Mouse (Mus musculus) limb, embryonic 14.5 days (tissue): ENCODE data around the gene Actg1. TPM values are rescaled to one million over a fixed set of nuclear protein-coding genes. Genes with fewer than 3 reads are reported as not detected.

ENCODE experiments used
- ATAC-seq: fragments of 200-750 bp; cut with Nextera tagmentation; 2 replicates; pipeline ENCODE4 v1.8.0; 2017; ENCODE audit warnings: low read depth, moderate number of reproducible peaks, moderate TSS enrichment; ENCODE audit not compliant: low FRiP score
- DNase-seq: peaks from one replicate; pipeline ENCODE4 v3.0.0-alpha.2; 2015; ENCODE audit warnings: low spot score
- H3K27ac ChIP-seq: fragments of 300-500 bp; sonication (generic); replicated peaks from 2 replicates; pipeline ENCODE4 v1.5.1; 2014; ENCODE audit warnings: low read depth, mild to moderate bottlenecking, low read length, moderate library complexity, mixed read lengths
- H3K27me3 ChIP-seq: fragments of 300-500 bp; sonication (generic); 2 replicates; pipeline ENCODE4 v1.6.1; 2014; ENCODE audit warnings: low read length, mixed read lengths; ENCODE audit not compliant: control insufficient read depth, insufficient read depth
- H3K36me3 ChIP-seq: fragments of 300-500 bp; sonication (generic); 2 replicates; pipeline ENCODE4 v1.6.1; 2014; ENCODE audit warnings: mild to moderate bottlenecking, low read length, moderate library complexity, mixed read lengths; ENCODE audit not compliant: control insufficient read depth, insufficient read depth
- H3K4me1 ChIP-seq: fragments of 300-500 bp; sonication (generic); 2 replicates; pipeline ENCODE4 v1.6.1; 2014; ENCODE audit warnings: antibody characterized with exemption, low read length, mixed read lengths; ENCODE audit not compliant: control insufficient read depth, insufficient read depth
- H3K4me2 ChIP-seq: fragments of 300-500 bp; sonication (generic); replicated peaks from 2 replicates; pipeline ENCODE4 v1.6.1; 2014; ENCODE audit warnings: low read depth, mild to moderate bottlenecking, low read length, moderate library complexity; ENCODE audit not compliant: severe bottlenecking
- H3K4me3 ChIP-seq: fragments of 300-500 bp; sonication (generic); replicated peaks from 2 replicates; pipeline ENCODE4 v1.5.1; 2014; ENCODE audit warnings: low read length
- H3K9ac ChIP-seq: fragments of 300-500 bp; sonication (generic); 2 replicates; pipeline ENCODE4 v1.6.1; 2014; ENCODE audit warnings: mild to moderate bottlenecking, low read depth, low read length, moderate library complexity; ENCODE audit not compliant: severe bottlenecking
- H3K9me3 ChIP-seq: fragments of 300-500 bp; sonication (generic); 2 replicates; pipeline ENCODE4 v1.6.1; 2016; ENCODE audit warnings: low read length; ENCODE audit not compliant: control insufficient read depth
- POLR2A ChIP-seq: fragments of 200-500 bp; IDR thresholded peaks from 2 replicates; pipeline ENCODE4 v1.8.0; 2012; ENCODE audit warnings: inconsistent platforms, mild to moderate bottlenecking, moderate library complexity, borderline replicate concordance; ENCODE audit not compliant: insufficient read depth, insufficient read length; ENCODE audit errors: extremely low read depth
- WGBS: fragments of 180-500 bp; shearing (Covaris S2); extraction: QIAGEN DNeasy Blood & Tissue Kit; methylation state at CpG from one replicate; pipeline ENCODE4 v1.1.7; 2014; 5-methylcytosine and 5-hydroxymethylcytosine counted together
- polyA plus RNA-seq, 2 experiments: library from polyadenylated mRNA; depleted of rRNA in 1 of 2; stranded (reverse) in 1 of 2; unstranded in 1 of 2; fragments of >200 nt; fragmentation: Nextera tagmentation in 1 of 2; extraction: Ambion mirVana in 1 of 2; gene quantifications; 2 replicates each; pipeline versions ENCODE4 v1.2.1 to v1.2.3; 2012 to 2014

Actg1 gene
- polyA plus RNA-seq, 2 experiments, result 1,359 to 2,223 TPM

DNA sequence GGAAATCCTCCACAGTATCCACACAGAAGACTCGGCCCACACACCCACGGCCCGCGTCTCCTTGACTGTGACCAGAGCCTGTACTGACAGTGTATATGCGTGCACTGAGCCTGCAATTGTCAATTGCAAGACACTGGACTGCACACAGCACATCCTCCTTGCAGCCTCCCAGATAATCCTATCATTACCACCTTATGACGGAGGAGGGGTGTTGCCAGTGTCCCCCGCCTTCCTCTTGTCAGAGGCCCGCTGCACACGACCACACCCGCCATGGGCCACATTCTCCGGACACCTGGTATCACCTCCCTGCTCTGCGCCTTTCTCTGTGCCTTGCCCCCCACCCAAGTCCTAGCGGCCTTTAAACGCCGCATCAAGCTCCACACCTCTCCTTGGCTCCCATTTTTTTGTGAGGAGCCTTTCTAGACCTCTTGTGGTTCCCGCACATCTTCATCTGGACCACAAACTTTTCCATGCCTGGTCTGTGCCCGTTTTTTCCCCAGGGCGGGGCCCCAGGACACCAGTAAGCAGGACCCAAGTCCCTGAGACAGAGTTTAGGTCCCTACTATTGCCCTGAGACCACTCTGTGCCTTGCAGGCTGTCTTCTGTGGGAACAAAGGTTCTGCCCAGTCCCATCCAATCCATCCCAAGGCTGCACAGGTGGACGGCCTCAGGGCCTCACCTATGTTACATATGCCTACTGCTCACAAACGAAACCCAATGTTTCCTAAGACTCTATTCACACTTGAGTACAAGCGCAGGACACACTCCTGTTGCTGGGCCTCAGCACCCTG lies 44.6 kb downstream of the Actg1 start:
- no peaks in the 10 kb centered on the region for H3K27me3 ChIP-seq
- no peak for TF ChIP-seq POLR2A
- ATAC-seq (no peak), DNase-seq (no peak)
- peak overlapping the region; percentile 70; the same call in 1 of the 2 replicates for H3K4me2 ChIP-seq
- no peak overlapping the region for H3K27ac ChIP-seq
- no peaks in the 10 kb centered on the region for H3K36me3 ChIP-seq
- no peak overlapping the region for H3K9ac ChIP-seq
- no peaks in the 10 kb centered on the region for H3K9me3 ChIP-seq
- peaks cover 46% of the 10 kb centered on the region for H3K4me1 ChIP-seq
- 83% methylated on average over 20 of the region's 21 CpGs for WGBS
- no peak overlapping the region for H3K4me3 ChIP-seq

DNA sequence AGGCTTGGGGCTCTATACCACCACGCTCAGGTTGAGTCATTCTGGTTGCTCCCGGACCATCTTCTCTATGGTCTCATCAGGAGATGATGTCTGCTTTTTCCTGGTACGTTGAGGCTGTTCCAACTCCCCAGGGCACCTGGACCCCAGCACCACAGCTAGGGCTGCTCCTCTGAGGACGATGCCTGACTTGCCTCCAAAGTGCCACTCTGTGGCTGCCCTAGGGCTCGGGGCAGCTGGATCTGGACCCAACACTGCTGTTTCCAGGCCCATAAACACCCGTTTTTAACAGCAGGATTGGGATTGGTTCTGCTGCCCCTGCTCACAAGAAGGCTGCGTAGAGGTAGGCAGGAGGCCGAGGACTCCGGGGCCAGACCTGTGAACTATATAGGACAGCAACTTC lies 45.2 kb downstream of the Actg1 start:
- Histone ChIP-seq H3K27me3 (no peaks in the 10 kb centered on the region), H3K36me3 (no peaks in the 10 kb centered on the region), H3K9me3 (no peaks in the 10 kb centered on the region), H3K4me1 (peaks cover 41% of the 10 kb centered on the region), H3K4me2 (no peak overlapping the region), H3K9ac (no peak overlapping the region), H3K4me3 (no peak overlapping the region), H3K27ac (no peak overlapping the region)
- no peak for DNase-seq
- 50% methylated on average over 9 of the region's 9 CpGs for WGBS
- no peak for TF ChIP-seq POLR2A
- ATAC-seq, result no peak

- WGBS, result 68% methylated on average over 5 of the region's 5 CpGs
- Histone ChIP-seq H3K4me2 (no peak overlapping the region), H3K27me3 (no peaks in the 10 kb centered on the region), H3K4me3 (no peak overlapping the region), H3K27ac (no peak overlapping the region), H3K36me3 (no peaks in the 10 kb centered on the region), H3K9ac (no peak overlapping the region), H3K4me1 (peaks cover 39% of the 10 kb centered on the region), H3K9me3 (no peaks in the 10 kb centered on the region)
- no peak for TF ChIP-seq POLR2A
- ATAC-seq (no peak), DNase-seq (no peak)
Measured at GRCm38 (mm10) chr11:120299484-120299883, 48.9 kb downstream of the Actg1 start.

GRCm38 (mm10) chr11:120298441-120299141 lies 49.8 kb downstream of the Actg1 start:
- ATAC-seq (no peak), DNase-seq (no peak)
- H3K36me3 ChIP-seq, result no peaks in the 10 kb centered on the region
- no peak overlapping the region for H3K4me2 ChIP-seq
- 67% methylated on average over 4 of the region's 4 CpGs for WGBS
- H3K27ac ChIP-seq, result no peak overlapping the region
- no peak overlapping the region for H3K9ac ChIP-seq
- H3K9me3 ChIP-seq, result no peaks in the 10 kb centered on the region
- H3K4me1 ChIP-seq, result peaks cover 30% of the 10 kb centered on the region
- H3K27me3 ChIP-seq, result no peaks in the 10 kb centered on the region
- TF ChIP-seq POLR2A, result no peak
- no peak overlapping the region for H3K4me3 ChIP-seq

DNA sequence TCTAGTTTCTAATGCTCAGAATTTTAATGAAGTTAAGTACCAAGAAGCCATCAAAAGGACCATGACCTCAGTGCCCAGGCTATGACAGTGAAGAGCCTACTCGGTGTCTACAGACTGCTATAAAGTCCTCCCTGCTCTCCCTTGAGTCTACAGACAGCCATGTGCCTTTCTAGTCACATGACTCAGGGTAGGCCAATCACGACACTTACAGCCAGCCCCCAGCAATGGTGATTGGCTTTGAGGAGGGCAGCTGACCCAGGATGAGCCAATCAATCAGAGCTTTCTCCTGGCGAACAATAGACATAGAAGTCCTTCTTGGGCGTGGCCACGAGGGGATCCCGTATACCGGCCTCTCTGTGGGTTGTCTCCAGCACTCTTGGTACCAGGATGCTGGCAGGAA lies 50.6 kb downstream of the Actg1 start:
- no peak for ATAC-seq
- 70% methylated on average over 7 of the region's 7 CpGs for WGBS
- Histone ChIP-seq H3K4me3 (no peak overlapping the region), H3K4me1 (peaks cover 26% of the 10 kb centered on the region), H3K36me3 (peaks cover 3% of the 10 kb centered on the region; the same call in 1 of the 2 replicates), H3K27me3 (no peaks in the 10 kb centered on the region), H3K4me2 (no peak overlapping the region), H3K9me3 (no peaks in the 10 kb centered on the region), H3K27ac (no peak overlapping the region), H3K9ac (no peak overlapping the region)
- DNase-seq, result no peak
- no peak for TF ChIP-seq POLR2A
